Mouse (Mus musculus) forebrain, embryonic 12.5 days (tissue): ENCODE measurements at regions not wholly inside any gene's neighbourhood (a gene's known extent, or its start where the extent isn't known, plus 50 kb on each side); places are given as distances from the start of the nearest gene placed in this dataset.

Source experiments
- ATAC-seq: fragments of 200-750 bp; cut with Nextera tagmentation; 2 replicates; pipeline ENCODE4 v1.8.0; 2017; ENCODE audit warnings: moderate TSS enrichment; ENCODE audit not compliant: low FRiP score
- H3K27ac ChIP-seq: fragments of 300-500 bp; sonication (generic); 2 replicates; pipeline ENCODE4 v1.5.1; 2016; ENCODE audit warnings: mild to moderate bottlenecking
- H3K27me3 ChIP-seq: fragments of 300-500 bp; sonication (generic); 2 replicates; pipeline ENCODE4 v1.6.1; 2016; ENCODE audit warnings: mild to moderate bottlenecking
- H3K36me3 ChIP-seq: fragments of 300-500 bp; sonication (generic); replicated peaks from 2 replicates; pipeline ENCODE4 v1.6.1; 2016; ENCODE audit warnings: mild to moderate bottlenecking
- H3K4me1 ChIP-seq: fragments of 300-500 bp; sonication (generic); 2 replicates; pipeline ENCODE4 v1.6.1; 2016
- H3K4me2 ChIP-seq: fragments of 300-500 bp; sonication (generic); 2 replicates; pipeline ENCODE4 v1.6.1; 2016; ENCODE audit warnings: mild to moderate bottlenecking, moderate library complexity
- H3K4me3 ChIP-seq: fragments of 300-500 bp; sonication (generic); replicated peaks from 2 replicates; pipeline ENCODE4 v1.5.1; 2016; ENCODE audit warnings: mild to moderate bottlenecking
- H3K9ac ChIP-seq: fragments of 300-500 bp; sonication (generic); 2 replicates; pipeline ENCODE4 v1.6.1; 2016; ENCODE audit warnings: mild to moderate bottlenecking
- H3K9me3 ChIP-seq: fragments of 300-500 bp; sonication (generic); 2 replicates; pipeline ENCODE4 v1.6.1; 2016
- WGBS: fragments of 180-500 bp; shearing (Covaris S2); methylation state at CpG from one replicate; pipeline ENCODE4 v1.1.7; 2016; 5-methylcytosine and 5-hydroxymethylcytosine counted together

DNA sequence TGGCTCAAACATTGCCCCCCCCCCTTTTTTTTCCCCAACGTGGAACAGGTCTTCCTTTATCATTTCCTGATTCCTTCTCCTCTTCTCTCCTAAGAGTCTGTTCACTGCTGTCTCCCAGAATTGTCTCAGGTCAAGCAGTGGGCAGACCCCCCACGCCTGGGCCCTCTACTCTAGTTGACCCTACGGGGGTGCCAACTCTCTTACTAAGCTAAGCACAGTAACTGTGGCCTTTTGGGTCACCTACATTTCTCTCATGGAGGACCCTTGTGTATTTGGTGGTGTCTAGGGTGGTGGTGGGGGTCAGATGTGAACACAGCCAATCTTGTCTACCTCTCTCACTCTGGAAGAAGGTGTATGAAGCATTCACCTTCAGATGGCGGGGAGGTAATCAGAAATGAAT is 64.8 kb upstream of the Elk3 start:
- no peak for ATAC-seq
- WGBS, result 86% methylated on average over 4 of the region's 4 CpGs

DNA sequence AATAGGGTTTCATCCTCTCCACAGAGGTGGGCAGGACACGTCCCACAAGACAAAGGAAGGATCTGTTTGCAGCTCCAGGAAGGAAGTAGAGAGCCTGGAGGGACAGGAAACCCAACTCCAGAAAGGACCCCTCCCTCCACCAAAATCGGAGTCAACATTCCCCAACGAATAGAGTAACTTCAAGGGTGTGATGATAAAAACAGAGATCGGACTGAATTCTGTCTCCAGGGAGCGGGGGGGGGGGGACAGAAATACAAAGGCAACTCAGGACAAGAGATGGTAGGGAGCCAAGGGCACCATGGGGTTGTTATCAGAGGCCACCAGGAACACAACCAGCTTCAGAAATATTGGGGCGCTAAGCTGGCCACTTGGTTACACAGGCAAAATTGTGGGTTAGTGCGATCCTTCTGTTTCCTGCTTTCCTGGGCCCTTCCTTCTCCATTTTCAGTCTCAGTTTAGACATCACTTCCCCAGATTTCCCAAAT is 65.6 kb upstream of the Elk3 start:
- Histone ChIP-seq H3K4me3 (no peak overlapping the region), H3K36me3 (no peaks in the 10 kb centered on the region), H3K27ac (no peak overlapping the region), H3K4me2 (no peak overlapping the region), H3K9me3 (no peaks in the 10 kb centered on the region), H3K9ac (no peak overlapping the region), H3K27me3 (no peaks in the 10 kb centered on the region), H3K4me1 (peaks cover 15% of the 10 kb centered on the region)
- WGBS, result 84% methylated on average over 7 of the region's 7 CpGs
- ATAC-seq, result no peak

More for the DNA sequence above, 64.8 kb upstream of the Elk3 start:
- H3K36me3 ChIP-seq, result no peaks in the 10 kb centered on the region
- H3K9ac ChIP-seq, result no peak overlapping the region
- H3K4me1 ChIP-seq, result peaks cover 15% of the 10 kb centered on the region
- H3K27me3 ChIP-seq, result no peaks in the 10 kb centered on the region
- peak overlapping the region; percentile 77; the same call in 1 of the 2 replicates for H3K27ac ChIP-seq
- H3K9me3 ChIP-seq, result no peaks in the 10 kb centered on the region
- H3K4me3 ChIP-seq, result no peak overlapping the region
- no peak overlapping the region for H3K4me2 ChIP-seq

GRCm38 (mm10) chr10:93389276-93389675 is 63.9 kb upstream of the Lta4h start:
- H3K4me3 ChIP-seq, result no peak overlapping the region
- no peak overlapping the region for H3K4me2 ChIP-seq
- H3K9me3 ChIP-seq, result no peaks in the 10 kb centered on the region
- no peak overlapping the region for H3K27ac ChIP-seq
- no peaks in the 10 kb centered on the region for H3K27me3 ChIP-seq
- no peak for ATAC-seq
- H3K36me3 ChIP-seq, result no peaks in the 10 kb centered on the region
- 84% methylated on average over 6 of the region's 6 CpGs for WGBS
- no peaks in the 10 kb centered on the region for H3K4me1 ChIP-seq
- no peak overlapping the region for H3K9ac ChIP-seq

- Histone ChIP-seq H3K4me2 (no peak overlapping the region), H3K9ac (no peak overlapping the region), H3K27me3 (no peaks in the 10 kb centered on the region), H3K9me3 (no peaks in the 10 kb centered on the region), H3K27ac (no peak overlapping the region), H3K4me1 (no peaks in the 10 kb centered on the region), H3K36me3 (no peaks in the 10 kb centered on the region), H3K4me3 (no peak overlapping the region)
- 69% methylated on average over 5 of the region's 5 CpGs for WGBS
- ATAC-seq, result no peak
Measured at GRCm38 (mm10) chr10:93391296-93391695, 61.9 kb upstream of the Lta4h start.

DNA sequence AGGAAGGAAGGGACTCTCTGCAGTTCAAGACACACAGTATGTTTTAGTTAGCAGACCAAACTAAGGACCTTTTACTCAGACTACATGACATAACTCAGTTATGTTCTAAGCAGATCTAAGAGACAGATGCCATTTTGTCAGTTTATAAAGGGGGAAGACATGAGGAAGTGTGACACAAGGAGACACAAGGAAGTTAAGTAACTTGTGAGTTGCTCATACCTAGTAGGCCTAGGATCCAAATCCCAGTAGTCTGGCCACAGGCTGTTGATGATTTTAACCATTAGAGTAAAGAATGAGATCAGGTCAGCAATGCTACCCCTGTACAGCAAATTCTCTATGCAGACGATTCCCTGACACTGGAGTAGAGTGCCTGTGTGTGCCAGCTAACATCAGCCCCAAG is 59.3 kb upstream of the Lta4h start:
- H3K4me1 ChIP-seq, result no peaks in the 10 kb centered on the region
- no peaks in the 10 kb centered on the region for H3K9me3 ChIP-seq
- WGBS, result 64% methylated on average over 1 of the region's 1 CpGs

DNA sequence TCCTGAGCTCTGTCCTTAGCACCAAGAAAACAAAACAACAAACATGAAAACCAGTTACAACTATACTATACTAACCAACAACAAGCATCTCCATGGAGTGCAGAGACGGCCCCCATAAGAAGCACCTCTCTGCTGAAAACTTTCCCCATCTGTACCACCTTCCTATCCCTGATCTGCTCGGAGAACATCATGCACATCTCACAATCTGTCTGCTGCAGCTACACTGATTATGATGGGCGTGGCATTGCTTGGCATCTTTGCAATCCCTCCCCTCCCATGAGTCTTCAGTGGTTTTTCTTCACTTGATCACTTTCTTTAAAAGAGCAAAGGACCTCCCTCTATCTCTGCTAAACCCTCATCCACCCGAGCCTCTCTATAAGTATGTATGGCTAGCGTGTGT is 55.5 kb upstream of the Lta4h start:
- WGBS, result 91% methylated on average over 5 of the region's 5 CpGs
- Histone ChIP-seq H3K36me3 (no peaks in the 10 kb centered on the region), H3K4me3 (no peak overlapping the region), H3K9ac (no peak overlapping the region), H3K4me1 (no peaks in the 10 kb centered on the region), H3K27ac (no peak overlapping the region), H3K27me3 (no peaks in the 10 kb centered on the region), H3K4me2 (no peak overlapping the region), H3K9me3 (no peaks in the 10 kb centered on the region)
- ATAC-seq, result no peak

More for the DNA sequence above, 59.3 kb upstream of the Lta4h start:
- no peak for ATAC-seq
- Histone ChIP-seq H3K9ac (no peak overlapping the region), H3K36me3 (no peaks in the 10 kb centered on the region), H3K4me2 (no peak overlapping the region), H3K27me3 (no peaks in the 10 kb centered on the region), H3K27ac (no peak overlapping the region), H3K4me3 (no peak overlapping the region)

GRCm38 (mm10) chr10:93398531-93399320 is 54.5 kb upstream of the Lta4h start:
- 92% methylated on average over 11 of the region's 11 CpGs for WGBS
- Histone ChIP-seq H3K4me1 (no peaks in the 10 kb centered on the region), H3K27ac (no peak overlapping the region), H3K9me3 (no peaks in the 10 kb centered on the region), H3K4me3 (no peak overlapping the region), H3K4me2 (no peak overlapping the region), H3K27me3 (no peaks in the 10 kb centered on the region), H3K9ac (no peak overlapping the region), H3K36me3 (no peaks in the 10 kb centered on the region)
- no peak for ATAC-seq

GRCm38 (mm10) chr10:93402689-93403509 is 50.3 kb upstream of the Lta4h start:
- WGBS, result 60% methylated on average over 5 of the region's 5 CpGs
- Histone ChIP-seq H3K36me3 (no peaks in the 10 kb centered on the region), H3K9me3 (no peaks in the 10 kb centered on the region), H3K27ac (no peak overlapping the region), H3K9ac (no peak overlapping the region; the same call in 1 of the 2 replicates), H3K27me3 (no peaks in the 10 kb centered on the region), H3K4me1 (no peaks in the 10 kb centered on the region), H3K4me3 (no peak overlapping the region), H3K4me2 (no peak overlapping the region)
- ATAC-seq, result no peak
